Mouse (Mus musculus) liver, embryonic 14.5 days (tissue): ENCODE measurements around the gene 1600012H06Rik. TPM values are rescaled to one million over a fixed set of nuclear protein-coding genes. Genes with fewer than 3 reads are reported as not detected.
"Not testable (repeated sequence)": the region's sequence is repeated elsewhere in the genome, so short reads cannot be mapped to it uniquely, and the experiment has no call there.

Source experiments
- ATAC-seq: fragments of 200-750 bp; cut with Nextera tagmentation; 2 replicates; pipeline ENCODE4 v1.8.0; 2017; ENCODE audit warnings: moderate number of reproducible peaks, mild to moderate bottlenecking, moderate library complexity; ENCODE audit not compliant: insufficient read depth
- DNase-seq, 3 experiments: peaks; one replicate each; pipeline ENCODE4 v3.0.0-alpha.2; 2012 to 2013; ENCODE audit warnings: low read depth in 3 of 3, low spot score in 3 of 3
- H3K27ac ChIP-seq: fragments of 300-500 bp; sonication (generic); 2 replicates; pipeline ENCODE4 v1.5.1; 2014; ENCODE audit warnings: moderate library complexity, mild to moderate bottlenecking, control low read depth, inconsistent platforms
- H3K27me3 ChIP-seq: fragments of 300-500 bp; sonication (generic); 2 replicates; pipeline ENCODE4 v1.6.1; 2014; ENCODE audit warnings: mild to moderate bottlenecking, low read length, moderate library complexity; ENCODE audit not compliant: control insufficient read depth, insufficient read depth
- H3K36me3 ChIP-seq: fragments of 300-500 bp; sonication (generic); replicated peaks from 2 replicates; pipeline ENCODE4 v1.6.1; 2014; ENCODE audit warnings: low read depth; ENCODE audit not compliant: control insufficient read depth, insufficient read depth
- H3K4me1 ChIP-seq, 2 experiments: fragments of 200-500 bp in 1 of 2; fragments of 300-500 bp in 1 of 2; sonication (generic) in 1 of 2; replicated peaks; 2 replicates each; pipeline ENCODE4 v1.6.1; 2012 to 2014; ENCODE audit warnings: antibody characterized with exemption in 1 of 2, inconsistent platforms in 1 of 2, low read length in 1 of 2; ENCODE audit not compliant: control insufficient read depth in 2 of 2, insufficient read depth in 2 of 2
- H3K4me2 ChIP-seq: fragments of 300-500 bp; sonication (generic); 2 replicates; pipeline ENCODE4 v1.6.1; 2014; ENCODE audit warnings: low read depth, mild to moderate bottlenecking, control low read depth, moderate library complexity
- H3K4me3 ChIP-seq, 2 experiments: fragments of 200-500 bp in 1 of 2; fragments of 300-500 bp in 1 of 2; sonication (generic) in 1 of 2; 2 replicates each; pipeline ENCODE4 v1.5.1; 2012 to 2014; ENCODE audit warnings: low read depth in 2 of 2, low read length in 2 of 2, mild to moderate bottlenecking in 2 of 2, control low read depth in 1 of 2, inconsistent platforms in 1 of 2, moderate library complexity in 1 of 2; ENCODE audit not compliant: insufficient read depth in 1 of 2
- H3K9ac ChIP-seq: fragments of 300-500 bp; sonication (generic); replicated peaks from 2 replicates; pipeline ENCODE4 v1.6.1; 2014; ENCODE audit warnings: mild to moderate bottlenecking, control low read depth, moderate library complexity
- H3K9me3 ChIP-seq: fragments of 300-500 bp; sonication (generic); 2 replicates; pipeline ENCODE4 v1.6.1; 2016; ENCODE audit warnings: low read length, mixed read lengths; ENCODE audit not compliant: control insufficient read depth
- WGBS: fragments of 180-500 bp; shearing (Covaris S2); extraction: QIAGEN DNeasy Blood & Tissue Kit; methylation state at CpG from one replicate; pipeline ENCODE4 v1.1.7; 2014; ENCODE audit not compliant: insufficient replicate concordance; 5-methylcytosine and 5-hydroxymethylcytosine counted together
- polyA plus RNA-seq, 2 experiments: library from polyadenylated mRNA; depleted of rRNA in 1 of 2; stranded (reverse) in 1 of 2; unstranded in 1 of 2; fragments of >200 nt; fragmentation: Nextera tagmentation in 1 of 2; extraction: Ambion mirVana in 1 of 2; gene quantifications; 2 replicates each; pipeline versions ENCODE4 v1.2.1 to v1.2.3; 2012 to 2014

Gene 1600012H06Rik
- polyA plus RNA-seq, 2 experiments, result 6.4 to 11.2 TPM

DNA sequence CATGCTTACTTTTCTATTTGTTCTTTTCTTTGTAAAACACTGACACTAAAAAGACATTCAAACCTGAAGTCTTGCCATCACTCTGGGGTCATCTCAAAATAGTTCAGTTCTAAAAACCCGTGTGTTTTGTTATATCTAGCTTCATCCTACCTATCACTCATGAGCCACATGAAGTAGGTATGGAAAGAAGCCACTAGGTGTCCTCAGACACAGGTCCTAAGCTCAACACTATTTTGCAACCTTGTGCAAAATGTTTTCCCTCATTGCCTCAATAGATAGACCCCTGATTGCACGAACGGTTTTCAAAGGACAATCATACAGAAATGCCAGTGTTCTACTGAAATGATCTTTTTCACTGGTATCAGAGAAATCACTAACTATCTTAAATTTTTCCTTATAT, 66.1 kb downstream of the 1600012H06Rik start:
- H3K4me2 ChIP-seq, H3K9ac ChIP-seq, H3K9me3 ChIP-seq, H3K4me3 ChIP-seq, H3K27me3 ChIP-seq, DNase-seq, H3K4me1 ChIP-seq, H3K36me3 ChIP-seq, H3K27ac ChIP-seq: not testable (repeated sequence)
- no CpG with 5 or more reads among the region's 3 CpGs for WGBS
- ATAC-seq, result peak; percentile 26; the same call in 1 of the 2 replicates

Other genes starting within 250 kb of the 1600012H06Rik start
- 0.45 and 0.63 TPM in 2 replicates for gene Thbs2, start 248.9 kb upstream of the 1600012H06Rik start, polyA plus RNA-seq (2012; rRNA removed)
- 0.65 and 0.99 TPM in 2 replicates for gene Thbs2, start 248.9 kb upstream of the 1600012H06Rik start, polyA plus RNA-seq (2014; fragmentation: Nextera tagmentation; extraction: Ambion mirVana)
- 0.51 and 0.86 TPM in 2 replicates for gene Wdr27, start within 50 bp of the 1600012H06Rik start, polyA plus RNA-seq (2012; rRNA removed)
- gene Wdr27, start within 50 bp of the 1600012H06Rik start, polyA plus RNA-seq (2014; fragmentation: Nextera tagmentation; extraction: Ambion mirVana), result 0.79 and 1.2 TPM in 2 replicates
- 52.2 and 82.6 TPM in 2 replicates for gene Phf10, start 18.1 kb downstream of the 1600012H06Rik start, polyA plus RNA-seq (2012; rRNA removed)
- gene Phf10, start 18.1 kb downstream of the 1600012H06Rik start, polyA plus RNA-seq (2014; fragmentation: Nextera tagmentation; extraction: Ambion mirVana), result 111 and 116 TPM in 2 replicates
- gene 9030025P20Rik, start 35.3 kb downstream of the 1600012H06Rik start, polyA plus RNA-seq (2012; rRNA removed), result 3.8 and 5.3 TPM in 2 replicates
- 3.4 and 4.0 TPM in 2 replicates for gene 9030025P20Rik, start 35.3 kb downstream of the 1600012H06Rik start, polyA plus RNA-seq (2014; fragmentation: Nextera tagmentation; extraction: Ambion mirVana)
- gene Gm3417, start 35.6 kb downstream of the 1600012H06Rik start, polyA plus RNA-seq (2012; rRNA removed), result 0.61 TPM in 1 of 2 replicates, not detected in the other
- 0.57 and 0.98 TPM in 2 replicates for gene Gm3417, start 35.6 kb downstream of the 1600012H06Rik start, polyA plus RNA-seq (2014; fragmentation: Nextera tagmentation; extraction: Ambion mirVana)
- gene Gm3435, start 67.0 kb downstream of the 1600012H06Rik start, polyA plus RNA-seq (2012; rRNA removed), result 1.0 and 2.7 TPM in 2 replicates
- gene Gm3435, start 67.0 kb downstream of the 1600012H06Rik start, polyA plus RNA-seq (2014; fragmentation: Nextera tagmentation; extraction: Ambion mirVana), result 2.6 and 3.1 TPM in 2 replicates
- 14.6 and 21.3 TPM in 2 replicates for gene Ermard, start 98.0 kb downstream of the 1600012H06Rik start, polyA plus RNA-seq (2012; rRNA removed)
- gene Ermard, start 98.0 kb downstream of the 1600012H06Rik start, polyA plus RNA-seq (2014; fragmentation: Nextera tagmentation; extraction: Ambion mirVana), result 16.3 and 16.9 TPM in 2 replicates
- gene Tcte3, start 98.3 kb downstream of the 1600012H06Rik start, polyA plus RNA-seq (2012; rRNA removed), result 0.94 and 1.3 TPM in 2 replicates
- 2.1 and 2.9 TPM in 2 replicates for gene Tcte3, start 98.3 kb downstream of the 1600012H06Rik start, polyA plus RNA-seq (2014; fragmentation: Nextera tagmentation; extraction: Ambion mirVana)
- 1.4 and 1.7 TPM in 2 replicates for gene Gm3448, start 98.4 kb downstream of the 1600012H06Rik start, polyA plus RNA-seq (2012; rRNA removed)
- gene Gm3448, start 98.4 kb downstream of the 1600012H06Rik start, polyA plus RNA-seq (2014; fragmentation: Nextera tagmentation; extraction: Ambion mirVana), result 3.6 and 4.0 TPM in 2 replicates